Mouse (Mus musculus): ENCODE measurements around the gene Car5a.

The Car5a gene

GRCm38 (mm10) chr8:121880818-121881217, 63.9 kb downstream of the Car5a start:
- DNase-seq (ENCODE audit: low read depth, low spot score) = no peak

GRCm38 (mm10) chr8:121879712-121880111, 65.0 kb downstream of the Car5a start:
- no peak for DNase-seq (ENCODE audit: low read depth, low spot score)

DNA sequence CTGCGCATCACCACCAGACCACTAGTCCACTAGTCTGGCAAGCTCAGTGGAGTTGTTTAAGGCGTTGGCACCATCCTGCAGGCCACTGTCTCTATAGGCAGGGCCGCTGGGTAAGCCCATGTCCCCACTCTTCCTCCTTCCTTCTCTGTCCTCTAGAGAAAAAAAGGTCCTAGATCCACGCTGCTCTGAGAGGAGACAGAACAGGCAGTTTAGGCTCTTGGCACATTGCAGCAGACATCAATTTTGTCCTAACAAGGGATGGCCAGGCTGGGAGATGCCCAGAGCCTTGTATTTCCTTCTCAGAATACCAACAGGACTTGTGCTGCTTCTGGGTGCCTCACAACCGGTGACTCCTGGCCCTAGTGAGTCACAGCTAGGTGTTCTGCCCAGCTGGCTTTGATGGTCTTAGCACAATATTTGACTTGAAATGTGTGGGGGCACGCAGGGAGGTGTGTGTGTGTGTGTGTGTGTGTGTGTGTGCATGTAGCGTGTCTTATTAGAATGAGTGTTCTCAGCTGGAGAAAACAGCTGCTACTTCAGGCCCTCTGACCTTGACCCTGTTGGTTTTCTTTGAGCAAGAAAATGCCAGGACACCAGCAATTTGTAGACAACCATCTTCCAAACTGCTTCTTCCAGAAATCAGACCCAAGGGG, 66.8 kb downstream of the Car5a start:
- peak; percentile 31 for DNase-seq (ENCODE audit: low read depth, low spot score)

DNA sequence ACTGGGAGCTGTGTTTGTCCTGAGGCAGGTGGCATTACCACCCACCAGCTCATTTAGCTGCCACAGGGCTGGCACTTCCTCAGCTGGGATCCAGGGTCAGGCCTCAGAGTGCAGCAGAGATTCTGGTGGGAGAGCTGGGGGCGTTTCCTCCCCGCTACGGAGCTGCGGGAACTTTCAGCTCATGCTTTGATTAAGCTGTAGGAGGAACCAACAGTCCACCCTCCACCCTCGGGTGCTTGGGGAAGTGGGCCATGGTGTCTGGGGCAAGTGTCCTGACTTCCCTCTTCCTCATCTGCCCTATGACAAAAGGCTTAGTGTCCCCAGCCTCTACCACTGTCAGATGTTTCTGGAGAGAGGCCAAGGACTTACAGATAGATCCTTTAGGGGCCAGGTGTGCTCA, 67.5 kb downstream of the Car5a start:
- DNase-seq (ENCODE audit: low read depth, low spot score) = peak; percentile 28

- DNase-seq (ENCODE audit: low read depth, low spot score) = no peak
Observed at GRCm38 (mm10) chr8:121875517-121875916, 69.2 kb downstream of the Car5a start.

GRCm38 (mm10) chr8:121875045-121875444, 69.7 kb downstream of the Car5a start:
- no peak for DNase-seq (ENCODE audit: low read depth, low spot score)

DNA sequence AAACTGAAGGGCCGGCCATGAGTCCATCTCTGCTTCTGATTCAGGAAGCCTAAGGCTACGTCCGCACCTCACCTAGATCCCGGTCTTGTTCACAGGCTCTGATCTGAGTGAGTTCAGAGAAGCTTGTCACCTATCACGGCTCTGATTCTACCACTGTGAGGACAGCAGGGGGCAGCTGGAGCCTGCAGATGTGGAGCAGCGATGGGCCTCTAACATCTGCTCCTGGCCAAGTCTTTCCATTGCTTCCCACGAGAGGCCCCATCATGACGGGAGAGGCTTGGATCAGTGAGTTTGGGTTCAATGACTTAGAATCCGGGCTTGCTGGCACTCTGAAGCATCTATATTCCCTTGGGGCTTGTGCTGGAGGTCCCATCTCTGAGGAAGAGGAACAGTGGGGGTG, 70.7 kb downstream of the Car5a start:
- DNase-seq (ENCODE audit: low read depth, low spot score) = no peak

DNA sequence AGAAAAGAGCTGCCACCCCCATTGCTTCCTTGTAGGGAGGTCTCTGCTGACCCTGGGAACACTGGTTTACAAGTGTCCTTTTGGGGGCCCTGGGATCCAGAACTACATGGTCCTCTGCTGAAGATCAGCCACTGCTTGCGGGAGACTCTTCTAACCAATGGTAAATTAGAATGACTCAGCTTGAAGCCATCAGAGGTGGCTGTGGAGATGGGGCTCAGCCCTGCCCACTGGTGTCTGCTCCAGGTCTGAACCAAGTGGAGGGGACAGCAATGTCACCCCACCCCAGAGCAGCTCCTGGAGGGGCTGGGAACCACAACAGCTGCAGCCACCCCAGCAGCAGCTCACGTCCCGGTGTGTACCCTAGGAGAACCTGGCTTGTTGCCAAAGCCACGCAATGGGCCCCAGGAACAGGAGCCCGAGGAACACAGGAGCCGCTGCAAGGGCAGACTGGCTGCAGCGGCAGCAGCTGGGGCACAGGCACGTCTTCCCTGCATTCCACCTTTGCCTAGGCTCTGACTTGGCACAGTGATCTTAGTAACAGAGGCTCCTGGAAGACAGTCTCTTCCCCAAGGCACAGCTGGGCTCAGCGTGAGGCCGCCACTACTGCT, 72.8 kb downstream of the Car5a start:
- no peak for DNase-seq (ENCODE audit: low read depth, low spot score)

DNA sequence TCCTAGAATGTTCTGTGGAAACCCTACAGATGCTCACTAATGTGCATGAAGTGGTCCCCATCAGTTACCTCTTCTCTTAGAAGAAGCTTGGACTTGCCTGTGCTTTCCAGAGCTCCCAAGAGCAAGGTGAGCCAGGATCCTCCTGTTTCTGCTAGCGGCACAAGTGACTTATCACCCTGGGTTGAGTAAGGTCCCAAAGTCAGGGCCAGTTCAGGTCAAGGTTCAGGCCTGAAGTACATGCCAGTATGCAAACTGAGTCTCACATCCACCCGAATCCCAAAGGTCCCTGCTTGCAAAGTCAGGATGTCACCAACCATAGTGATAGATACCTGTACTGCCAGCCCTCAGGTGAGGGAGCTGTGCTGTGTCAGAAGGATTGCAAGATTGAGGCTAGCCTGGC, 74.5 kb downstream of the Car5a start:
- no peak for DNase-seq (ENCODE audit: low read depth, low spot score)

- DNase-seq (ENCODE audit: low read depth, low spot score) = no peak
Observed at GRCm38 (mm10) chr8:121868896-121869295, 75.8 kb downstream of the Car5a start.

GRCm38 (mm10) chr8:121868196-121868595, 76.5 kb downstream of the Car5a start:
- DNase-seq (ENCODE audit: low read depth, low spot score) = no peak
